Mouse (Mus musculus) adrenal gland (tissue): ENCODE results near the gene Fbxl21.

Experiments used
- intact Hi-C: fragments of 180-260 bp; cut with DNase I; formaldehyde crosslinking; loops from one replicate; pipeline ENCODE4 v1.15.1; 2025

The Fbxl21 gene

GRCm38 (mm10) chr13:56529685-56530084 is 7.4 kb downstream of the Fbxl21 start:
- intact Hi-C loops: no loop called here

DNA sequence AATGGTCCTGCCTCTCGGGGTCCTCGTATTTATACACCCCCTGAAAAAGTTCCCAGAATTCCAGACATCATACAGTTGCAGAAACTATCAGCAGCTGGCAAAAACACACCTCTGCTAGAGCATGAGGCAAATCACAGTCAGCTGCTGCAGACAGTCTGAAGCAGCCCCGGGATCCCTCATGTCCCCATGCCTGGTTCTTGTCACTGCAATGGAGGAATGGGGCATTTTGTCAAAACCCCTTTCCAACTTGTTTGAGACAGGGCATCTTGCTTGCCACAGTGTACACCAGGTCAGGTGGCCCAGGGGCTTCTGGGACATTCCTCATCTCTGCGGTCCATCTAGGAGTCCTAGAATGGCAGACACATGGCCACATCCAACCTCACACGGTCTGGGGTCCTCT is 12.7 kb downstream of the Fbxl21 start:
- intact Hi-C loops: loop anchor here (5.0 kb wide), 1 partner anchor 58 kb away; no protein-coding TSS in a partner anchor

DNA sequence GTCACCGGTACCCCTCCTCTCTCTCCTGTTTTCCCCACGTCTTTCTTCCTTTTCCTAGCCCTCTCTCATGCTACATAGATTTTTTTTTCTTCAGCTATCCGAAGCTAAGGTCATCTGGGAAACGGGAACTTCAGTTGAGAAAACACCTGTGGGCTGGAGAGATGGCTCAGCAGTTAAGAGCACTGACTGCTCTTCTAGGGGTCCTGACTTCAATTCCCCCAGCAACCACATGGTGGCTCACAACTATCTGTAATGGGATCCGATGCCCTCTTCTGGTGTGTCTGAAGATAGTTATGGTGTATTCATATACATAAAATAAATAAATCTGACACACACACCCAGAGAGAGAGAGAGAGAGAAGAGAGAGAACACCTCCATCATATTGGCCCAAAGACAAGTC is 13.3 kb downstream of the Fbxl21 start:
- intact Hi-C loops: loop anchor here (5.0 kb wide), 1 partner anchor 58 kb away; no protein-coding TSS in a partner anchor

DNA sequence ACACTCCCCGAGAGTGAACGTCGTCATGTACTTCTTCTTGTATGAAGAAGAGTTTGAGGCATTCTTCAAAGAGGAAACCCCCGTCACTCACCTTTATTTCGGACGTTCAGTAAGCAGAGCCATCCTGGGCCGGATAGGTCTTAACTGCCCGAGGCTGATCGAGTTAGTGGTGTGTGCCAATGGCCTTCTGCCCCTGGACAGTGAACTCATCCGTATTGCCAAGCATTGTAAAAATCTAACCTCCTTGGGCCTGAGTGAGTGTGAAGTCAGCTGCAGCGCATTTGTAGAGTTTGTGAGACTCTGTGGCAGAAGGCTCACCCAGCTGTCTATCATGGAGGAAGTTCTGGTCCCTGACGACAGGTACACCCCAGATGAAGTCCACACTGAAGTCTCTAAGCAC is 14.8 kb downstream of the Fbxl21 start:
- intact Hi-C loops: loop anchor here (5.0 kb wide), 1 partner anchor 60 kb away; no protein-coding TSS in a partner anchor

DNA sequence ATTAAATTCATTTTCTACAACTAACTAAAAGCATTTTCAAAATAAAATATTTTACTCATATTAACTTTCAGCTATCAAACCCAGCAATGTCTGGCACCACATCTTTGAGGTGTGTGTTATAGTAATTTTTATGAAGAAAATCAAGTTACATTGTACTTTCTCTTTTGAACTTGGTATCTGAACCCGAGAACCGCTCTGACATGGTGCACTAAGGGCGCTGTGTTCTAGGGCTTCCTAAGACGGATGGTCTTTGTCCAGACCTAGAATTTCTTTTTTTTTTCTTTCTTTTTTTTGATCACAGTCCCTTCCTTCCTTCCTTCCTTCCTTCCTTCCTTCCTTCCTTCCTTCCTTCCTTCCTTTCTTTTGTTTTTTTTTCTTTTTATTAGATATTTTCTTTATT is 17.6 kb downstream of the Fbxl21 start:
- intact Hi-C loops: loop anchor here (5.0 kb wide), 1 partner anchor 63 kb away; no protein-coding TSS in a partner anchor

DNA sequence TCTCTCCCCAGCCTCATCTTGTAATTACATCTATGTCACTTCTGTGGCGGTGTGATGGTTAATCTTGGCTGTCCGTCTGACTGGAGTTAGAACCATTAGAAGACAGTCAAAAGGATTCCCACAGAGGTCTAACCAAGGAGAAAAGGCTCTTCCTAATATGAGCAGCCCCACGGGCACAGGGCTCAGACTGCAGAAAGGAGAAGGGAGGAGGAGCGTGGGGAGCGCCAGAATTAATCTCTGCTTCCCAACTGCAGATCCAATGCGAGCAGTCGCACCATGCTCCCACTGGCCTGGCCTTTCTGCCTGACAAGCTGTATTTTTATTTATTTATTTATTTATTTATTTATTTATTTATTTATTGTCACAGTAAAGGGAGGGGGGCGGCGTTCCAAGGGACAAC is 21.5 kb downstream of the Fbxl21 start:
- intact Hi-C loops: no loop called here

DNA sequence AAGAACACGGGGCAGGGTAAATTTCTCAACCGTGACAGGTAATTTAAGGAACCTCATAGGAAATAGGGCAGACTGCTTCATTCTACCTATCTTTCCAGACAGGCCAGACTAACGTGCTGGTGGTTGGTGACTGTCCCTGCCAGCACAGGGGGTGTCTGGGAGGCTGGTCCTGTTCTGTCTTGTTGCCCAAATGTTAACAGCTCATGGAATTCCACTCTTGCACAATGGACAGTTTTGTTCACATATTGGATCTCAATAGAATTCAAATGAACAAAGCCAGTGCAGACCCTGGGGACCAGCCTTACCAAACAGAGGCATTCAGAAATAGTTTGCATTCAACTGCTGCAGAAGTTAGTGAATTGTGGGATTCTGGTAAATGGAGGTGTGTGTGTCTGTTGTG is 22.7 kb downstream of the Fbxl21 start:
- intact Hi-C loops: no loop called here

DNA sequence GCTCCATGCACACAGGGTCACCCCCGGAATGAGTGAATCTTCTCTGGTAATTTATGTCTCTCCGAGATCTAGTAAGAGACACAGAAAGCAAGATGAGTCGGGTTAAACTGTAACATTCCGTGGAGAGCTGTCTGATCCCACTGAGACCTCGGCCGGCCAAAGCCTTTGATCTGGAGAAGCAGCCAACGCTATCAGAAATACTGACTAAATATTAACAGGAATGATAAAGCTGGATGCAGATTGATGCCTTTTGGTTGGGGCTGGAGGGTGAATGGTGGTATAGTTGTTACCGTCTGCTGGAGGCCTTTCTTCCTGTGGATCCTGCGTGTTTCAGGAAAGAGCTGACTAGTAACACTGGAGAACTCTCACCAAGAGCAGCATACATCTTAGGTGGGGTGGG is 26.1 kb downstream of the Fbxl21 start, which contains the start of gene Lect2:
Lect2 (minus strand) TSS at position 102 of the 400 bp plus-strand sequence.
- intact Hi-C loops: no loop called here

GRCm38 (mm10) chr13:56549364-56549763 is 27.1 kb downstream of the Fbxl21 start:
- intact Hi-C loops: no loop called here

DNA sequence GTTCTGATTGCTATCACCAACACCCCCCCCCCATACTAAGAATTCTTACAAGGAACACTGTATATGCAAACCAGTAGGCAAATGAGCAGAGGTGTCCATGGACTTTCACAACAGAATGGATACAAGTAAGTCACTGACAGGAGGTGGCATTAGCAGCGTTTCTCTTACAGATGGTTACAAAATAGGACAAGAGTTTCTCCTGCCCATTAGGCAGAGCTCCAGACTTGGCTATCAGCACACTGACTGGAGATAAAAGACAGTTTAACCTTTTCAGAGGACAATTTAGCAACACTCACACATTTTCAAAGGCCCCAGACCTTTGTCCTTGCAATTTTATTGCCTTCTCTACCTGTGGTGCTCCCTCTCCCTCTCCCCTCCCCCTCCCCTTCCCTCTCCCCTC is 28.3 kb downstream of the Fbxl21 start:
- intact Hi-C loops: loop anchor here (5.0 kb wide), 1 partner anchor 73 kb away; no protein-coding TSS in a partner anchor

GRCm38 (mm10) chr13:56551661-56552060 is 29.4 kb downstream of the Fbxl21 start:
- intact Hi-C loops: loop anchor here (5.0 kb wide), 1 partner anchor 74 kb away; no protein-coding TSS in a partner anchor

DNA sequence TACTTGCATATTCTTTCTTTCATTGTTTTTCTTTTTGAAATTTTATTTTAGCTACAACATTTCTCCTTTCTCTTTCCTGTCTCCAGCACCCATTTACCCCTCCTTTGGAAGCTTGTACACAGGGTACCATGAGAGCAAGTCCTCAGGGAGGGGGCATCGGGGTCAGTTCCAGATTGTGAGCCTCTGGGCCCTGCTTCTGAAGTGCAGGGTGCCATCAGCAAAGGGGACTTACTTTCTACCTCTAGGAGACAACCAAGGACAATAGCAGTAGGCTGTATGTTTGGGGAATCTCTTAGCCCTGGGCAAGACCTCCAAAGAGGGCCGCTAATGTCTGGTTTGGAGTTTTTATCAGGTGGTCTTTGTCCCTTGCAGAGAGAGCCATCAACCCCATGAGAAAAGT is 31.7 kb downstream of the Fbxl21 start:
- intact Hi-C loops: loop anchor here (5.0 kb wide), 1 partner anchor 77 kb away; no protein-coding TSS in a partner anchor

GRCm38 (mm10) chr13:56554409-56554808 is 32.1 kb downstream of the Fbxl21 start:
- intact Hi-C loops: loop anchor here (5.0 kb wide), 1 partner anchor 77 kb away; no protein-coding TSS in a partner anchor

GRCm38 (mm10) chr13:56555957-56556356 is 33.7 kb downstream of the Fbxl21 start:
- intact Hi-C loops: loop anchor here (5.0 kb wide), 1 partner anchor 181 kb away; no protein-coding TSS in a partner anchor

DNA sequence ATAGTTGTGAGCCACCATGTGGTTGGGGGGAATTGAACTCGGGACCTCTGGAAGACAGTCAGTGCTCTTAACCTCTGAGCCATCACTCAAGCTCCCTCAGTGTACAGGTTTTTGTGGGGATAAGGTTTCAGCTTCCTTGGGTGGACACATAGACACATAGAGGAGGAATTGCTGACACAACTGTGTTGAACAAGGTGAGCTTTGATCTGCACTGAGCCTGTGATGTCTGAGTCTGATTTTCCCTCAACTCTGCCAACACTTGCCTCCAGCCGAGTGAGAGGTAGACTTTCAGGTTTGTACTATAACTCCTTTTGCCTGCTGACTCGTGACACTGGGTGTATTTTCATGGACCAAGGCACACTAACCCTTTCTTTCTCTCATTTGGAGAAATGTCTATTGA is 34.4 kb downstream of the Fbxl21 start:
- intact Hi-C loops: loop anchor here (5.0 kb wide), 1 partner anchor 181 kb away; no protein-coding TSS in a partner anchor

GRCm38 (mm10) chr13:56558811-56559210 is 36.5 kb downstream of the Fbxl21 start:
- intact Hi-C loops: loop anchor here (5.0 kb wide), 1 partner anchor 178 kb away; no protein-coding TSS in a partner anchor

DNA sequence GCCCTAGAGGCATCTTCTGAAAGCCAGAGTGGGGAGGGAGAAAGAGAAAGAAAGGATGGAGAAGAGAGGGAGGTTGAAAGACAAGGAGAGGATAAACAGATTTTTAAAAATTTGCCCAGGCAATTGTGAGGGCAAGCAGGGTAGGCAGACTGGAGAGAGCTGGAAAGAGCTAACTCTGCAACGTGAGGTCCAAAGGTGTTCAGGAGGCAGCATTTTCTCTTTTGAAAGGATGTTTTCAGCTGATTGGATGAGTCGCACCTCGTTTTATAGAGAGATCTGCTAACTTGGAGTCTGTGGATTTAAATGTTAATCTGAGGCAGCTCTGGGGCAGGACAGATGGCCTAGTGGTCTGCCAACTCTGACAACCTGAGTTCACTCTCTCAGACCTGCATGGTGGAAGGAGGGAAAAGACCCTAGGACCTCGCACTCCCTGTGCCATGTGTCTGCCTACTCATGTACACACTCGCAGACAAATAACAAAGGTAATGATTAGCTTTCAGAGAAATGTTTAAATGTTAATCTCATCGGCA is 37.6 kb downstream of the Fbxl21 start:
- intact Hi-C loops: loop anchor here (5.0 to 10.0 kb wide), 4 partner anchors 82 to 705 kb away; partner anchors contain the start of gene Gm45623

- intact Hi-C loops: loop anchor here (5.0 to 10.0 kb wide), 3 partner anchors 81 to 704 kb away; partner anchors contain the start of gene Gm45623
Observed at GRCm38 (mm10) chr13:56561129-56561528, 38.9 kb downstream of the Fbxl21 start.

DNA sequence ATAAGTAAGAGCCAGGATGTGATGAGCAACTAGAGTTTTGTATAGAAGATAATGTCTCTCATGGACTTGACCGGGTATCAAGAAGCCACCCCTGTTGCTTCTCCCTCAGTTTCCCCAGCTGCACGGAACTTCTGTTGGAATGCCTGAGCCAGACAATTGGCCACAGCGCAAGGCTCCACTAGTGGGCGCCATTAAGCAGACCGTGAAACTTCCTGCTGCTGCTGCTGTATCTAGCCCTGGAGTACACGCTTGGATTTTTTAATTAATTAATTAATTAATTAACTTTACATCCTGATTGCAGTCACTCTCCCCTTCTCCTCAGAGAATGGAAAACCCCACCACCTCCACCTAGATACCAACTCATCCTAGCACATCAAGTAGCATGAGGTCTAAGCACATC is 40.8 kb downstream of the Fbxl21 start:
- intact Hi-C loops: loop anchor here (5.0 to 10.0 kb wide), 3 partner anchors 79 to 702 kb away; partner anchors contain the start of gene Gm45623

DNA sequence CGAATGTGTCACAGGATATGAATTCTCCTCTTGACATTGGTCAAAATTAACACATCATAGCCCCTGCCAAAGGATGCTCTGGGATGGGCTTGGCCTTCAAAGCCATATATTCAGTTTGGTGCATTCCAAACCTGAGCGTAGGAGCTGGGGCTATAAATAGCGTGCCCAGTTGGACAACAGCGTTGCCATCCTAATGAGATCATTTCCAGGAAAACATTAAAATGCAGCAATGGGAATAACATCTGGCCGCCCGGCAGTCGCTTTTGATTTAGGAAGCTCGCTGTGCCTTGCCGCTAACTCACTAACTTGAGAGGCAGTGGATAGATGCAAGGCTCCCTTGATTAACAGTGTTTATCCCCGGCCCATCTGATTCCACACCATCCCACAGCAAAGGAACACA is 44.1 kb downstream of the Fbxl21 start:
- intact Hi-C loops: loop anchor here (10.0 kb wide), 1 partner anchor 698 kb away; no protein-coding TSS in a partner anchor

DNA sequence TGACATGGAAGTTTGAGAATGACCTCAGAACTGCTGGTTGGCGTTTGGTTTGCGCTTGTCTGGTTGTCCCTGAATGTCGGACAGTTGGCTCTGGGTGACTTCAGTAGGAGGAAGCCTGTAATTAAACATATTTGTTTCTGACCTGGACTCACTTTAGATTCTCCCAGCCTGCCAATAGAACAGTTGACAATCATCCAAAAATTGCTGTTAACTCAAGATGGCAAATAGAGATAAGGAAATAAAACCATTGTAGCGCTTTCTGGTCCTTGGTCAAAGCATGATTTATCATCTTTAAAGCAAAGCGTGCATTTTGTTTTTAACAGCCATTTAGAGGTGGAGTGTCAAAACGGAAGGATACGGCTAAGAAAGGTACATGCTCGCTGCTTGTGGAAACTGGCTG is 49.4 kb downstream of the Fbxl21 start:
- intact Hi-C loops: loop anchor here (5.0 kb wide), 1 partner anchor 86 kb away; no protein-coding TSS in a partner anchor

DNA sequence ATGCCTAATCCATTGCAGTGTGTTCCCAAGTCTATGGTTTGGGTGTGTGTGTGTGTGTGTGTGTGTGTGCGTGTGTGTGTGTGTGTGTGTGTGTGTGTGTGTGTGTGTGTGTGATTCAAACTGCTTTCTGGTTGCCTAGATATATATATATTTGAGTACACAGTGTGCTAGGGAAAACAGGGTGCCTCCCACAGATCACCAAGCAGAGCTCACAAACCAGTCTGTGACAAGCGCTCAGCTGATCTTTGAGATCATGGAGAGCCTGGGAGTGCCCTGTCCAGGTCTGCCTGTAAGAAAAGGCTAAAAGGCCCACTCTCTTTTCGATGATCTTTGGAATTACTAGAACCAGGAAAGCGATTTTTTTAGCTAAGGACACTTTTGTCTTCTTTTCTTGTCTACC is 52.8 kb downstream of the Fbxl21 start:
- intact Hi-C loops: no loop called here
